Mouse (Mus musculus): Measurements from ENCODE around the gene Rhoj. TPM values are rescaled to one million over a fixed set of nuclear protein-coding genes. Genes with fewer than 3 reads are reported as not detected.

Gene Rhoj
- polyA plus RNA-seq (2017; shearing (Covaris generic)), result 0.41 TPM

GRCm38 (mm10) chr12:75307961-75308951, at the start of gene Rhoj:
TSS of gene Rhoj (plus strand) at chr12:75308322.

DNA sequence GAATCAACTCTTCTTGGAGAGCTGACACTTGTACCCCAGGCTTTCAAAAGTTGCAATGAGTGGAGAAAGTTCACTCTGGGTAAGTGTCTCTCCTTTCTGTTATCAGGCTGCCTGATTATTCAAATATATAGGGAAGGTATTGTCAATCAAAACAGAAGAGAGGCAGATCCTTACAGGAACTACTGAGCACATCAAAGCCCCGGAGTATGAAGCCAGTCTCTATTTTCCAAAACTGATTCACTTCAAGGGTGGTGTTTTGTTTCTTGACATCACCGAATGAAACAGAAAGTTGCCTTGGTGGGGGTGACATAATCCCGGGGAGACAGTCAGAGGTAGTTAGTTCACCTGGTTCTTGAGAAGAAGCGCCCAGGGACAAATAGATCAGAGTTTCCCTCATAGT, 108.6 kb downstream of the Rhoj start, which contains the start of gene Gphb5:
TSS of gene Gphb5 (minus strand) at position 101 of the 400 bp plus-strand sequence.

Other genes starting within 250 kb of the Rhoj start
- gene Kcnh5, start 131.0 kb upstream of the Rhoj start, polyA plus RNA-seq (2017; shearing (Covaris generic)), result 0.16 TPM
- not detected for gene Gphb5, start 108.5 kb downstream of the Rhoj start, polyA plus RNA-seq (2017; shearing (Covaris generic))